Mouse (Mus musculus): Measurements from ENCODE around the gene 1700030K09Rik.

The 1700030K09Rik gene

DNA sequence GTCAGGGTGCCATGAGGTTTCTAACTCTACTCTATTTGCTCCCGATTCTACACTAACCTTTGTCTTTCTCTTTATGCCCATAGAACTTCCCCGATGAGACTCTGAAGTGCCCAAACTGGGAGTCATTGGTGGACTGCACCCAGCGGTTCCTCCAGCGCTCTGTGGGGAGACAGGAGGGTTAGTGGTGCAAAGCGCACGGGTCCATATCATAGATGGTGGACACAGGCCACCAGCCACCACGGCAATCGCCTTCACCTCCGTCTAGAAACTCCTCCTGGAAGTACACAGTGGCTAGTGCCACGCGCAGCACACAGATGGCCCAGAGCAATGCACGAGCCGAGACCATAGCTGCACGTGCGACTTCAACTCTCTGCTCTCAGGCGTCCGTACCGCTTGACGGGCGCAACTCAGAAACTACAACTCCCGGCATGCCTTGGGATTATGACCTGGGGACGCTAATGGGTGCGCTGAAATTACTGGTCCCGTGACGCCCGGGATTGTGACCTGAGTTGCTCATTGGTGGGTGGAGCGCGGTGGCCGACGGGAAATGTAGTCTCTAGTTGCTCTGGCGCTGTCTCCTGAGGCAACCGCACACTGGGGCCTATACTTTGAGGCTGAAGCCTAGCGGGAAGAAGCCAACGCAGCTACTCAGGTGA is at the start of gene 1700030K09Rik, which contains the start of gene Calr3:
TSS of gene 1700030K09Rik (plus strand) at position 543 of the 656 bp plus-strand sequence.
TSS of gene Calr3 (minus strand) at position 533 of the 656 bp plus-strand sequence.
- DNase-seq (ENCODE audit: low spot score in 2 of 2), result peak; percentile 99

DNA sequence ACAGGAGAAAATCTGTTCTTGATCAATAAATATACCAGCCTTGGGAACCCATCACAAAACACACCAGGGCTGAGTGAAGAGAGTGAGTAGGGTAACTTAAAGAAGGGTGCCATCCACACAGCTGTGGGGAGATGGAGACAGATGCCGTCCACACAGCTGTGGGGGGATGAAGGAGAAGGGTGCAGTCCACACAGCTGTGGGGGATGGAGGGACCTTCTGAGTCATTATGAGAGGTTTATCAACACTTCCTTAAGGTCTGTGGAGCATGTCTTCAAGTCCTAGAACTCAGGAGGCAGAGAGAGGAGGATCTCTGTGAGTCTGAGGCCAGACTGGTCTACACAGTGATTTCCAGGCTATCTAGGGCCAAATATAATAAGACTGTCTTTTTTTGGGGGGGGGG is 42.3 kb upstream of the 1700030K09Rik start:
- DNase-seq (ENCODE audit: low spot score in 2 of 2), result no peak

DNA sequence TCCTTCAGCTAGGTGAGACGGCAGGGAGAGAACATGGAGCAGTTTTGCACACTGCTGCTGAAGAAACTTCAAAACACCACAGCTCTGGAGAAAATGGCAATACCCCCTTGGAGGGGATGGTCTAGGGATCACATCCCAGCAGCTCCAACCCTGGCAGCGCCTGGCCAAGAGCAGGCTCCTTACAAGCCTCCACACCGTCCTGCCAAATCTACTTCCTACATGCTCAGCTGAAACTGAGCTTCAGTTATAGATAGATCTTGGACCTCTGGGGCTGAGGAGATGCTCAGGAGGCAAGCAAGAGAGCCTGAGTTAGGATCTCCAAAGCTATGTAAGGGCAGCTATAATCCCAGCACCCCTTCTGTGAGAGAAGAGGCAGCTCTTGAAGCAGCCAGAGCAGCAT is 40.7 kb upstream of the 1700030K09Rik start:
- no peak for DNase-seq (ENCODE audit: low spot score in 2 of 2)

DNA sequence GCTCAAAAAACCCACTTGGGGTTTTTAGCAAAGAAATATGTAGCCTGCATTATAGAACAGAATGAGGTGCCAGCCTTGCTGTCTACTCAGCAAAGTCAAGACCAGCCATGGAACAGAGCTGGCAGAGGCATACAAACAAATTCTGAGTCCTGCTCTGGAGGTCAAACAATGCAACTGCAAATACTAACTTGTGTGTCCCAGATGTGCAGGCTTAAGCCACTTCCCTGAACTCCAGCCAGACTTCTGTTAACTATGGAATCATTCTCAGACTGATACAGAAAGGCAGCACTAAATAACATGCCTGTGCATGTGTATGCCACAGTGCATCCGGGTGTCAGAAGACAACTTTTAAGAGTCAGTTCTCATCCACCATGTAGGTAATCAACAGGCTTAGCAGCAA is 35.8 kb upstream of the 1700030K09Rik start:
- no peak for DNase-seq (ENCODE audit: low spot score in 2 of 2)

DNA sequence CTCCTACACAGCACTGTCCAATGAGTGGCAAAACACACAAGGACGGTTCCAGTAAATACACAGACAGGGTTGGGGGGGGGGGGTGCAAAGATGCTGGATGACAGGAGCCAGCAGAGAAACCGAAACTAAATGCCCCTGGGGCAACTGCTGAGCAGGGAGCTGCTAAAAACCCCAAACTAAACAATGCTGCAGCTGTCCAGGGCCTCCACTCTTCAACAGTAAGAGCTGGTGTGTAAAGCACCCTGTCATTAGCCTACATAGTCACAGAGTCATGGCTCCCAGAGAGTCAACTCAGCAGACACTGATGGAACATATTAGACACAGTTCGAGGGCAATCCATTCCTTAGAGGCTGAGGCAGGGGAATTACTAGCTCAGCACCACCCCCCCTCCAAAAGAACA is 34.2 kb upstream of the 1700030K09Rik start:
- no peak for DNase-seq (ENCODE audit: low spot score in 2 of 2)

DNA sequence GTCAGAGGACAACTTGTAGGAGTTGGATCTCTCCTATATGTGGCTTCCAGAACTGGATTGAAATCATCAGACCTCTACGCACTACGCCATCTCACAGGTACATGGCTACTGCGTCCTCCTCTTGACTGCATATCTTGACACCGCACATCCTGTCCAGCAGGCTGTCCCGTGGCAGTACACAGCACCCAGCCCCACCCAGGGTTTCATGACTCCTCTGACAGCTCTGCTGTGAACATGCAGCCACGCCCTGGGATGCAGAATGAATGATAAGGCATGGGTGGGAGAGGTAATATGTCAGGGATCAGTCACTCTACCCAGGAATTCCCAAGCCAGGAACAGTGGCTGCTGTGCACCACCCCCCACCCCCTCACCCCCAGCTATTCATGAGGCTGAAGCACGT is 29.8 kb upstream of the 1700030K09Rik start:
- DNase-seq (ENCODE audit: low spot score in 2 of 2), result no peak

DNA sequence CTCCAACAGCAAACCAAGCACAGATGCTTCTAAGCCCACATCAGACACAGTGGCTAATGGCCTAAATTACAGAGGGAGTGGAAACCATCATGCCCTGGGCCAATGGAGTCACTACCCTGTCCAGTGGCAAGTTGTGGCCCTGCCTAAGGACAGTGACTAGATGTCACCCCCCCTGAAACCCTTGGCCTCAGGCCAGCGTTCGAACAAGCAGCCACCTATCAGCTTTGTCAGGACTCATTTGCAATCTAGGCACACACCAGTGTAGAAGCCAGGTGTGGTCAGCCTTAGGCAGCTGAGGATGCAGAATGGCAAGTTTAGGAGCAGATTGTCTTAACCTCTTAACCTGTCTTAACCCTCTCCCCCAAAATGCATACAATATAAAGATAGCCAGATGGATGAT is 28.4 kb upstream of the 1700030K09Rik start:
- no peak for DNase-seq (ENCODE audit: low spot score in 2 of 2)

DNA sequence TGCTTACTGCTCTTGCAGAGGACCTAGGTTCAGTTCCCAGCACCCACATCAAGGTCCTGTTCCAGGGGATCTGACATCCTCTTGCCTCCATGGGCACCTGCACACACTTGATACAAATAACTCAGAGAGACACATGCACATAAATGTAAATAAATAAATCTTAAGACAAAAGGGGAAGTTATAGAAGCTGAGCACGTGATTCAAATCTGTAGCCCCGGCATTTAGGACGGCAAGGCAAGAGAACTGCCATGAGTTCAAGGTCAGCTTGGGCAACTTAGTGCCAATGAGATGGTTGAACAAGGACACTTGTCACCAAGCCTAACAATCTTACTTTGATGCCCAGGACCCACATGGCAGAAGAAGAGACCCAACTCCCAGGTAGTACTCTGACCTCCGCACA is 25.6 kb upstream of the 1700030K09Rik start:
- no peak for DNase-seq (ENCODE audit: low spot score in 2 of 2)

DNA sequence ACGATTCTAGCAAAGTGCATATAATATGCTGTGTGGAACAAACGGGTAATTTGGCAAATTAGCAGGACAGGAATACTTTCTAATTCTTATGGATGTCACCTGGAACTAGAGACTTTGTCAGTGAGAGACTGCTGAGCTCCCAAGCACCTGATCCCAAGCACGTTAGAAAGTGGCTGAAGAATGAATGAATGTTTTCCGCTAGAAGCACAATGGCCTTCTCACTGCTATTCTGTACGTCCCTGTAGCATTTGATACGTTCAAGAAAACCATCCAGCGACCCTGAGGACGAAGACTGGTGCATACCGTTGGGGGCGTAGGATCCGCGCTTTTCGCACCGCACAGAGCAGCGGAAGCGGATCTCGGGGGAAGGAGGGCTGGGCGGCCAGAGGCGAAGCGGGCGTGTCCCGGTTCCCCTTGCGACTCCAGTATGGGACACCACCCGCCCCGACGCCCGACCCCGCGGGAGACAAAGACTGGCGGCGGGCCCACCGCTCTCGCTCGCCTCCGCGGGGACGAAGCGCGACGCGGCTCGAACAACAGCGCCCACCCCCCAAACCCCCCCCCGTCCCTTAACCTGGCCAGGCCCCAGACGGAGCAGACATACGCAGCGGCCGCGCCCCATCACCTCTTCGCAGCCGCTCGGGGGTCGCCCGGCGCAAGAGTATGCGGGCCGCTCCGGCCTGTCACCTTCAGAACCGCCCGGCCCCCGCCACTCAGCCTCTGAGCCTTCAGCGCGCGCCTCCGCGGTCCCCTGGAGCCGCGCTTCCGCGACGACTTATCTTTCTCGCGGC is 22.9 kb upstream of the 1700030K09Rik start:
- no peak for DNase-seq (ENCODE audit: low spot score in 2 of 2)

DNA sequence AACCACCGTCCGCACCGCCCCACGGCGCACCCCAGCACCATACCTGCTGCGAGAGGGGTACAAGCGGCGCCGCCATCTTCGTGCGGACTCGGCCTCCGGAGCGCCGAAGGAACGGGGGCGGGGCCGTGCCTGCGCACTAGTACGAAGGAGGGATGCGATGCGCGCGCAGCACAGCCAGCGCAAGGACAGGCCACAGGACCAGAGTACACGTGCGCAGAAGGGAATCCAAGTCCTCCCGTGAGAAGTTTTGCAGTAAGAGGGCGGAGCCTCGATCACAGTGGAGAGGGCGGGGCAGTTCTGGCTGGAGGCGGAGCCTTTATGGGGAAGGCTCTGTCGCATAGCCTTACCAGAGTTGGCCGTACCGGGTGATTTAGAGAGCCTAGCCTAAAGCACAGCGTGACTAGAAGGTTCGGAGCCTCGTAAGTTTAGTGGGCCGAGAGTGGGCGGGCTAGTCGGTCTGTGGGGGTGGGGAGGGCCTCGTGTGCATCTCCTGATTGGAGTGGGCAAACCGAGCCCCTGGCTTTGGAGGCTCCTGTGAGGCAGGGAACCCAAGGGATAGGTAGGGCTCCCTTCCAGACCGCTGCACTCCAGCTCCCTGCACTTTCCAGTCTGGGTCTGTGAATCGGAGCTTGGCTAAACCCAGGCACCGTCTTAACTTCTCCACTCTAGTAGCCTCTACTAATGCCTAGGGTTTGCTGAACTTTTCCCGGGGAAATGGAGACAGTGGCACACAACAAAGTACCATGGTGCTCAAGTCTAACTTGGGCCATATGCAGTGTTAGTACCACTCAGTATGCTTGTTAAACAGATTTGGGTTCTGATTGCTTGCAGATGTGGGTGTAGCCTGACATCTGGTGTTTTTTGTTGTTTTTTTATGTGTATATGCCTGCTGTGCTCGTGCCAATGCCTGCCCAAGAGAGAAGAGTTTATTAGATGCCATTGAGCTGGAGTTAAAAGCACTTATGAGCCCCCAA is 22.0 kb upstream of the 1700030K09Rik start, which contains the start of gene Eps15l1:
TSS of gene Eps15l1 (minus strand) at position 99 of the 974 bp plus-strand sequence.
- peak; percentile 99 for DNase-seq (ENCODE audit: low spot score in 2 of 2)

DNA sequence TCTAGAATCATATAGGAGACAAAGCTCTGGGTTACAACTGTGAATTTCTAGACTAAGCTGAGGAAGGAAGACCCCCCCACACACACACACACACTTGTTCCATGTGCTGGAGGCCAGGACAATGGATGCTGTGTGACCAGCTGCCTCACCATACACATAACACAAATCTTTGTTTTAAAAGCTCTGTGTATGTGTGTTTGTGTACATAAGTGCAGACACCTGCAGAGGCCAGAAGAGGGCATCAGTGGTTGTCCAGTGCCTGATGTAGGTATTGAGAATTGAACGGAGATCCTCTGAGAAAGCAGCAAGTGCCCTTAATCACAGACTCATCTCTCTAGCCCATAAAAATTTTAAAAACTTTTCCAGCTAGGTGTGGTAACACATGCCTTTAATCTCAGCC is 20.8 kb upstream of the 1700030K09Rik start:
- DNase-seq (ENCODE audit: low spot score in 2 of 2), result no peak

DNA sequence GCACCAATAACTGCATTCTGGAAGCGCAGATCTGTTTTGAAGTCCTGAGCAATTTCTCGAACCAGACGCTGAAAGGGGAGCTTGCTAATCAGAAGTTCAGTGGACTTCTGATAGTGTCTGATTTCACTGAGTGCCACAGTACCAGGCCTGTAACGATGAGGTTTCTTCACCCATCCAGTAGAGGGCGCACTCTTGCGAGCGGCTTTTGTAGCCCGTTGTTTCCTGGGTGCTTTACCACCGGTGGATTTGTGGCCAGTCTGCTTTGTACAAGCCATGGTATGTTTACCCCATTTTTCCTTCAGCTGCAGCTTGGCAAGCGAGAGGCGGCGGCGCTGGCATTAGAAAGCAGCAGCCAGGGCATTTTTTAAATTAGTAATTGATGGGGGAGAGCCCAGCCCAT is 14.0 kb upstream of the 1700030K09Rik start:
- no peak for DNase-seq (ENCODE audit: low spot score in 2 of 2)

DNA sequence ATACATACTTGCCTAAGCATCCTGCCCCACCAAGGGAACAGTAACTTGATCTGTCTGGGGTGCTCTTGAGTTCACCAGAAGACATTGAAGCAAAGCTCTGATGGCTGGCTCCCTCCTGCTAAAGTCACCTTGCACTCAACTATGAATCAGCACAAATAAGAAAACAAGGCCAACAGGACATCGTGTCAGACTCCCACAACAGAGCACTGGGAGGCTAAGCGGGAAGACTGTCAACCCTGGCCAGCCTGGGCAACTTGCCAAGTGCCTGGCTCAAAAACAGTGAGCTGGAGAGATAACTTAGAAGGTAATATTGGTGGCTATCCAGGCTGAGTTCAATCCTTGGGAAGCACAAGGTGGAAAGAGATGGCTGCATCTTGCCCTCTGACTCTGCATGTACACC is 8.7 kb upstream of the 1700030K09Rik start:
- no peak for DNase-seq (ENCODE audit: low spot score in 2 of 2)

DNA sequence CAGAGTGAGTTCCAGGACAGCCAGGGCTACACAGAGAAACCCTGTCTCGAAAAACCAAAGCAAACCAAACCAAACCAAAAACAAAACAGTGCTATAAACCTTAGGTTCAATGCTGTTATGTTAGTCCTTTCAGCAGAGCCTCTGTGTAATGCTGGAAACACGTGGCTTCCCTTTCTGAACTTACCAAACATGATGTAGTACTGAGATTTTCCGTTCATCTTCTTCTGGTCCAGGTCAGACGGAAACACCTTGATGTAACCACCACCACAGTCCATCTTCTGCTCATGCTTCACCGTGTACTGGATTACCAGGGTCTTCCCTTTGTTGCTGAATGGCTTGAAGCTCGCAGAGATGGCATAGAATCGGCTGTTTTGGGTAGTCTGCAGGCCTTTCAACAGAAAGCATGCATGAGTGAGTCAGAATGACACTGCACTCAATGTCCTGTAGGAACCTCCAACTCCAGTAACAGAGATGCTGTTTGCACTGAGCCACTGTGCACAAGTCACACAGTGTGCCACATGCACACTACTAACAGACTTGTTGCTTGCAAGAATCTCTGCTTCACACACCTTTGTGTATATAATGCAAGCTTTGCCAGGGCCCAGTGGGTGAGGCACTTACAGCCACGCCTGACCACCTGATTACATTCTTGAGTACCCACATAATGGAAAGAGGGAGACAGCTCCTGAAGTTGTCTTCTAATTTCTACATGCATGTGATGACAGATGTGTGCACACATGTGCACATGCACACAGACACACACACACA is 5.2 kb upstream of the 1700030K09Rik start:
- no peak for DNase-seq (ENCODE audit: low spot score in 2 of 2)

DNA sequence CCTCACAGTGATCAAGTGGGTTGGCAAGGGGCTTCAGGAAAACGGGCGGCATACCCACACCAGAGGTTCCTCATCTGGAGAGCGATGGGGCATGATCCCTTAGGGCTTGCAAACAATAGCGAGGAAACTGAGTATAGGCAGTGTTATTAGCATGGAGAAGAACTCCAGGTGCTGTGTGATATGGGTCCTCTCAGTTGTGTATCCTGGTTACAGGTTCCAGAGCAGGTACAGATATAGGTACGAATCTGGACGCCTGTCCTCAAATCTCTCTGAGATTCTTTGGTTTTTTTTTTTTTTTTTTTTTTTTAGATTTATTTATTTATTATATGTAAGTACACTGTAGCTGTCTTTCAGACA is 292 bp downstream of the 1700030K09Rik start:
- no peak for DNase-seq (ENCODE audit: low spot score in 2 of 2)

DNA sequence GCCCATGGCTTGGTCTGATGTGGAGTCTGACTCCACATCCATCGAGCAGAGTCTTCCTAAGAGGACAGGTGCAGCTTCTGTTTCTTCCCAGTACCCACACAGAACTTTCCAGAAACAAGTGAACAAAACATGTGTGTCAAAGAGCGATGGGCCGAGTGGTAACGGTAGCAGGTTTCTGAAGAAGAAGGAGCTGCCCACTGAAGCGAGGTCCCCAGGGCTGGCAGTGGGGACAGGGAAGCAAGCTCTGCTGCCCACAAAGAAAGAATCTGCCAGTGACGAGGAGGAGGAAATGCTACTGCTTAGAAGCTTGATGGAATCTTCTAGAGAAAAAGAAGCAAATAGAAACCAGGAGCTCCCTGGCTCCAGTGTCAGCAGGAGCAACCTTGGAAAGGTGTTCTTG is 1.4 kb downstream of the 1700030K09Rik start:
- no peak for DNase-seq (ENCODE audit: low spot score in 2 of 2)

DNA sequence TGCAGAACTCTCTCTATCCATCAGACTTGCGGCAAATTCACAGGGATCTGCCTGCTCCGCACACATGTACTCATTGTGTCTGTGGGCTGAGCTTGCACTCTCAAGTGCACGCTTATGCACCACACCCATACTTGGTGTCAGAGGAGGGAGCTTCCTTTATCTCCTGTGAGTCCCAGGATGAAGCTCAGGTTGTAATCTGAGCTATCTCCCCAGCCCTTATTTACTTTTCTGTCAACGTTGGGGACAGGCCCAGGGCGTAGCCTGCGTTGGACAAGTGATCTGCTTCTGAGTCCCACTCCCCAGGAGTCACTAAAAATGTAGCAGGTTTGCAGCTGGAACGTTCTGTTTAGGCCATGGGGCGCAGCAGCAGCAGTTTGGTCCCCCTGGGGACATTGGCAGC is 7.8 kb downstream of the 1700030K09Rik start:
- no peak for DNase-seq (ENCODE audit: low spot score in 2 of 2)

DNA sequence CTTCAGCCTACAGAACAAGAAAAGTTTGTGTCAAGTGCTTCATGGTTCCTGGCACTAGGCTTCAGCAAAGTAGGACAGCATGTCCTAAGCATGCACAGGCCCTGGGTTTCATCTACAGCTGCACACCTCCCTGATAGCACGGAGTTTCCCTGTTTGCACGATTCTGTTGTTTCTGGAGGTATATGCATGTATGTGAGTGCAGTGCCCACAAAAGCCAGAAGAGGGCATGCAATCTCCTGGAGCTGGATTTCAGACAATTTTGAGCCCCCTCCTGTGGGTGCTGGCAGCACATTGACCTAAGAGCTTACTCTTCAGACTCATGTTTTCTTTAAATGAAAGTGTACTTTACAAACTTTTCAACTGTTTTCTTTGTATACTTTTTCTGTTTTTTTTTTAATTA is 10.2 kb downstream of the 1700030K09Rik start:
- no peak for DNase-seq (ENCODE audit: low spot score in 2 of 2)

DNA sequence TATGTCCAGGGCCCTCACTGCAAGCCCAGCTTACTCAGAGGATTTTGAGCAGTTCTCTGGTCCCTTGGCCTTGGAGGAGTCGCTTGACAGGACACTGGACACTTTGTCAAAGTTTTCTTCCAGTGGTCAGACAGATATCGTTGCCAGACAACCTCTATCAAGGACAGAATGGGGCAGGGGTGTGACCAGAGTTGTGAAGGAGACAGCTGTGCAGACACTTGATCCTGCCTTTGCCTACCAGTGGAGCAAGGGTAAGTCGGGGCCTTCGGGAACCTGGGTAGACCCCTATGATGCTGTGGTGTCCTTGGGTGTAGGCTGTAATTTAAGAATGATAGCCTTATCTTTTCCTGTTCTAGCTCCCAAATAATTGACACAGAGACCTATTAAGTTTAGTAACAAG is 11.6 kb downstream of the 1700030K09Rik start:
- DNase-seq (ENCODE audit: low spot score in 2 of 2), result no peak

DNA sequence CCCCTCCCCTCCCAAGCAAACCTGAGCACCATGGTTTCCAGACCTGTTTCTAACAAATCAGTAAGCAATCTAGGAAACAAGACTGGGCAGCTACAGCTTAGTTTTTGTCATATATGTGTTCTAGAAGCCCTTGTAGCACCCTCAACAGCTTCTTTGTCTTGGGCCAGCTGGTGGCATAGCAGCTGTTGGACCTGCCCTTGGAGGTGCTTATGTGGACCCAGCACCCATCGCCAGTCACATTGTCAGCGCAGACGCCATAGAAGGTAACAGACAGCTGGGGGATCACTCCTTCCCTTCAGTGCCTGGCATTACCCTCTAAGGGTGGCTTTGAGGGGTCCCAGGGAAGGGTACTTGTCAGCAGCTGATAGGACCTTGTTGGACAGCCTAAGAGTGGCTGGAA is 14.1 kb downstream of the 1700030K09Rik start:
- DNase-seq (ENCODE audit: low spot score in 2 of 2), result no peak

DNA sequence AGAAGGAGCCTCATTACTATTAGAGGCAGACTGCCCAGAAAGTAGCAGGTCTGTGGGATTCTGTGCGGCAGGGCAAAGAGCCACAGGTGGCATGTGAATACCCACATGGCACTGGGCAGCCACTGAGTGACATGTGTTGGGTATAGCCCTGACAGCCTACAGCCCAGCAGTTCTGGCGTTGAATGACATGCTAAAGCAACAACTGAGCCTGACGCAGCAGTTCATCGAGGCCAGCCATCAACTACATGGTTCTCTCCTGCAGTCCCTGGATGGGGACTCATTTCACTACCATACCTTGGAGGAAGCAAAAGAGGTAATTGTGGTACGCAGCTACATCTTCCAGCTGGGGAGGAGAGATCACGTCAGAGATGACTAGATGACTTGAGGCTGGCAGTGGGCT is 14.8 kb downstream of the 1700030K09Rik start:
- no peak for DNase-seq (ENCODE audit: low spot score in 2 of 2)

Data from right cerebral cortex, postnatal 36 days (tissue).